9 mouse cellular contexts compared by ENCODE assay signal in genomic region chr4:156034901-156035300, GRCm38 (mm10). TPM values are rescaled to one million over a fixed set of nuclear protein-coding genes. Genes with fewer than 3 reads are reported as not detected.
A peak's percentile ranks its signal among the peaks of the same experiment; 100 is the strongest.
DNase-seq lines count a peak whose midpoint lies in the region; ATAC-seq and TF ChIP-seq lines count a peak whose summit lies in the region.
"Had no signal": no experiment of that assay in that cellular context is flagged by ENCODE, and none has a peak within 500 bp of the region (broad histone marks: within the 10 kb centered on the region; RNA-seq: fewer than 3 reads in every experiment).

No protein-coding gene starts in this region.

- H3K9me3 ChIP-seq in lung, embryonic 14.5 days (ENCODE audit: low read depth, low read length) = no peaks in the 10 kb centered on the region
- no peaks in the 10 kb centered on the region for H3K9me3 ChIP-seq in forebrain, embryonic 12.5 days
- H3K9me3 ChIP-seq in liver, embryonic 13.5 days (replicated peaks) = no peaks in the 10 kb centered on the region
- no peaks in the 10 kb centered on the region for H3K9me3 ChIP-seq in stomach, embryonic 14.5 days (ENCODE audit: control insufficient read depth, low read depth, low read length)

- no peak for ATAC-seq in lung, embryonic 14.5 days (ENCODE audit: insufficient read depth)
- no peak for ATAC-seq in forebrain, embryonic 12.5 days (ENCODE audit: low FRiP score)
- no peak for ATAC-seq in liver, embryonic 13.5 days (ENCODE audit: low read depth)
- no peak for ATAC-seq in stomach, embryonic 14.5 days (ENCODE audit: insufficient number of reproducible peaks, insufficient read depth, low FRiP score, low read depth)

- 10% methylated on average over 25 of the region's 25 CpGs for WGBS in lung, embryonic 14.5 days
- WGBS in forebrain, embryonic 12.5 days = 5% methylated on average over 25 of the region's 25 CpGs
- WGBS in liver, embryonic 13.5 days (ENCODE audit: insufficient replicate concordance) = 6% methylated on average over 25 of the region's 25 CpGs
- WGBS in stomach, embryonic 14.5 days = 18% methylated on average over 25 of the region's 25 CpGs

- intact Hi-C loops in left cerebral cortex, postnatal 25 days (cut with DNase I) = loop anchor here (5.0 kb wide), 1 partner anchor 67 kb away; no protein-coding TSS in a partner anchor

- H3K4me1 ChIP-seq in lung, embryonic 14.5 days (ENCODE audit: insufficient read depth) = peaks cover 12% of the 10 kb centered on the region; the same call in 1 of the 2 replicates
- H3K4me1 ChIP-seq in forebrain, embryonic 12.5 days = peaks cover 34% of the 10 kb centered on the region
- H3K4me1 ChIP-seq in liver, embryonic 13.5 days (replicated peaks) = peaks cover 28% of the 10 kb centered on the region
- peaks cover 15% of the 10 kb centered on the region for H3K4me1 ChIP-seq in stomach, embryonic 14.5 days (ENCODE audit: control insufficient read depth, insufficient read depth, low read length)

- no peak for DNase-seq in lung, embryonic 14.5 days
- DNase-seq in lung, postnatal 10 days = no peak
- no peak for DNase-seq in liver, embryonic 13.5 days
- DNase-seq in right cerebral cortex, postnatal 36 days (ENCODE audit: low spot score in 2 of 2) = no peak
- DNase-seq in left cerebral cortex, postnatal 25 days (ENCODE audit: low spot score in 2 of 2) = no peak
- no peak for DNase-seq in ovary, postnatal 14 days (ENCODE audit: low spot score)

- peak overlapping the region; percentile 32 for H3K4me2 ChIP-seq in lung, embryonic 14.5 days
- peak overlapping the region; percentile 44 for H3K4me2 ChIP-seq in forebrain, embryonic 12.5 days
- H3K4me2 ChIP-seq in liver, embryonic 13.5 days = peak overlapping the region; percentile 34; the same call in 1 of the 2 replicates
- no peak overlapping the region for H3K4me2 ChIP-seq in stomach, embryonic 14.5 days (replicated peaks; ENCODE audit: low read depth, low read length)

- H3K27ac ChIP-seq in lung, embryonic 14.5 days (ENCODE audit: low read depth) = no peak overlapping the region
- H3K27ac ChIP-seq in forebrain, embryonic 12.5 days = no peak overlapping the region
- H3K27ac ChIP-seq in liver, embryonic 13.5 days = no peak overlapping the region
- no peak overlapping the region for H3K27ac ChIP-seq in stomach, embryonic 14.5 days (ENCODE audit: low read length)
- H3K27ac ChIP-seq: macrophage had no signal

- peaks cover 19% of the 10 kb centered on the region for H3K27me3 ChIP-seq in lung, embryonic 14.5 days (ENCODE audit: insufficient read depth, low read length)
- H3K27me3 ChIP-seq in forebrain, embryonic 12.5 days = peaks cover 32% of the 10 kb centered on the region
- H3K27me3 ChIP-seq in liver, embryonic 13.5 days = peaks cover 28% of the 10 kb centered on the region
- H3K27me3 ChIP-seq in stomach, embryonic 14.5 days (ENCODE audit: control insufficient read depth, insufficient read depth, low read length) = 0 out of 2 replicates have a peak, but pooled peaks cover 7% of the 10 kb centered on the region

- TF ChIP-seq CTCF in lung, embryonic 14.5 days (IDR thresholded peaks at IDR 0.05; ENCODE audit: low read depth) = no peak

- H3K9ac ChIP-seq in lung, embryonic 14.5 days = no peak overlapping the region
- 0 out of 2 replicates have a peak overlapping the region, but pooled peaks have one; percentile 17 for H3K9ac ChIP-seq in forebrain, embryonic 12.5 days
- no peak overlapping the region for H3K9ac ChIP-seq in liver, embryonic 13.5 days
- H3K9ac ChIP-seq in stomach, embryonic 14.5 days (replicated peaks; ENCODE audit: low read depth, low read length) = no peak overlapping the region

- peak overlapping the region; percentile 2; the same call in 1 of the 2 replicates for H3K4me3 ChIP-seq in lung, embryonic 14.5 days (ENCODE audit: low read depth, low read length)
- peak overlapping the region; percentile 28 for H3K4me3 ChIP-seq in forebrain, embryonic 12.5 days (replicated peaks)
- H3K4me3 ChIP-seq in liver, embryonic 13.5 days (replicated peaks) = peak overlapping the region; percentile 10; the same call in 1 of the 2 replicates
- 0 out of 2 replicates have a peak overlapping the region, but pooled peaks have one; percentile 2 for H3K4me3 ChIP-seq in stomach, embryonic 14.5 days (ENCODE audit: low read depth, low read length)

- H3K36me3 ChIP-seq in lung, embryonic 14.5 days (ENCODE audit: insufficient read depth) = no peaks in the 10 kb centered on the region
- no peaks in the 10 kb centered on the region for H3K36me3 ChIP-seq in forebrain, embryonic 12.5 days (replicated peaks)
- no peaks in the 10 kb centered on the region for H3K36me3 ChIP-seq in liver, embryonic 13.5 days
- H3K36me3 ChIP-seq in stomach, embryonic 14.5 days (ENCODE audit: control insufficient read depth, insufficient read depth, low read length) = no peaks in the 10 kb centered on the region

RNA-seq across cellular contexts. Expression of gene Tnfrsf18, which starts 8.9 kb away (rescaled TPM):
- 1.3 TPM in 2 replicates for polyA plus RNA-seq in lung, embryonic 14.5 days (2014; fragmentation: Nextera tagmentation; extraction: Ambion mirVana)
- 1.3 and 1.4 TPM in 2 replicates for polyA plus RNA-seq in forebrain, embryonic 12.5 days (2016; fragmentation: Nextera tagmentation; extraction: Ambion mirVana)
- polyA plus RNA-seq in liver, embryonic 13.5 days (2015; fragmentation: Nextera tagmentation; extraction: Ambion mirVana) = 0.60 and 0.65 TPM in 2 replicates
- 2.7 and 3.2 TPM in 2 replicates for polyA plus RNA-seq in stomach, embryonic 14.5 days (2014; fragmentation: Nextera tagmentation; extraction: Ambion mirVana)
- total RNA-seq in left cerebral cortex, postnatal 25 days (2021) = not detected

RNA-seq across cellular contexts. Expression of gene Tnfrsf4, which starts 21.3 kb away (rescaled TPM):
- polyA plus RNA-seq in lung, embryonic 14.5 days (2014; fragmentation: Nextera tagmentation; extraction: Ambion mirVana) = 0.47 and 0.60 TPM in 2 replicates
- polyA plus RNA-seq in forebrain, embryonic 12.5 days (2016; fragmentation: Nextera tagmentation; extraction: Ambion mirVana) = 0.70 and 1.2 TPM in 2 replicates
- 0.09 and 0.20 TPM in 2 replicates for polyA plus RNA-seq in liver, embryonic 13.5 days (2015; fragmentation: Nextera tagmentation; extraction: Ambion mirVana)
- 0.34 and 0.41 TPM in 2 replicates for polyA plus RNA-seq in stomach, embryonic 14.5 days (2014; fragmentation: Nextera tagmentation; extraction: Ambion mirVana)
- total RNA-seq in left cerebral cortex, postnatal 25 days (2021) = 1 to 10 TPM; 2.0 to 2.1 TPM

RNA-seq across cellular contexts. Expression of gene Ttll10, which starts 24.3 kb away (rescaled TPM):
- 2.1 and 3.0 TPM in 2 replicates for polyA plus RNA-seq in lung, embryonic 14.5 days (2014; fragmentation: Nextera tagmentation; extraction: Ambion mirVana)
- polyA plus RNA-seq in forebrain, embryonic 12.5 days (2016; fragmentation: Nextera tagmentation; extraction: Ambion mirVana) = 0.22 and 0.37 TPM in 2 replicates
- polyA plus RNA-seq in liver, embryonic 13.5 days (2015; fragmentation: Nextera tagmentation; extraction: Ambion mirVana) = 0.12 and 0.20 TPM in 2 replicates
- polyA plus RNA-seq in stomach, embryonic 14.5 days (2014; fragmentation: Nextera tagmentation; extraction: Ambion mirVana) = 6.0 and 6.2 TPM in 2 replicates
- not detected for total RNA-seq in left cerebral cortex, postnatal 25 days (2021)
- polyA plus RNA-seq: macrophage had no signal

RNA-seq across cellular contexts. Expression of gene Sdf4, which starts 42.2 kb away (rescaled TPM):
- polyA plus RNA-seq in lung, embryonic 14.5 days (2014; fragmentation: Nextera tagmentation; extraction: Ambion mirVana) = 152 TPM in 2 replicates
- 115 and 117 TPM in 2 replicates for polyA plus RNA-seq in forebrain, embryonic 12.5 days (2016; fragmentation: Nextera tagmentation; extraction: Ambion mirVana)
- 88.2 and 91.6 TPM in 2 replicates for polyA plus RNA-seq in liver, embryonic 13.5 days (2015; fragmentation: Nextera tagmentation; extraction: Ambion mirVana)
- 163 and 171 TPM in 2 replicates for polyA plus RNA-seq in stomach, embryonic 14.5 days (2014; fragmentation: Nextera tagmentation; extraction: Ambion mirVana)
- 100 to 1,000 TPM; 182 to 184 TPM for total RNA-seq in left cerebral cortex, postnatal 25 days (2021)

RNA-seq across cellular contexts. Expression of gene B3galt6, which starts 42.5 kb away (rescaled TPM):
- 17.1 and 18.2 TPM in 2 replicates for polyA plus RNA-seq in lung, embryonic 14.5 days (2014; fragmentation: Nextera tagmentation; extraction: Ambion mirVana)
- polyA plus RNA-seq in forebrain, embryonic 12.5 days (2016; fragmentation: Nextera tagmentation; extraction: Ambion mirVana) = 16.4 and 18.6 TPM in 2 replicates
- polyA plus RNA-seq in liver, embryonic 13.5 days (2015; fragmentation: Nextera tagmentation; extraction: Ambion mirVana) = 5.5 and 6.2 TPM in 2 replicates
- polyA plus RNA-seq in stomach, embryonic 14.5 days (2014; fragmentation: Nextera tagmentation; extraction: Ambion mirVana) = 18.6 and 18.9 TPM in 2 replicates
- 10 to 100 TPM in 1 of 2 experiments, 1 to 10 TPM in 1; 9.7 to 10.5 TPM for total RNA-seq in left cerebral cortex, postnatal 25 days (2021)
